Mouse (Mus musculus) thymus, adult 2 months (tissue): Measurements from ENCODE around the gene Gm30191.

Source experiments
- CTCF ChIP-seq: fragments of 200-500 bp; IDR thresholded peaks from 2 replicates; pipeline ENCODE4 v1.5.1; 2012; ENCODE audit warnings: mild to moderate bottlenecking, control low read depth, low read length, moderate library complexity, borderline replicate concordance; ENCODE audit not compliant: control insufficient read depth, poor library complexity, insufficient read depth; ENCODE audit errors: extremely low read depth
- POLR2A ChIP-seq: fragments of 200-500 bp; IDR thresholded peaks from 2 replicates; pipeline ENCODE4 v1.6.1; 2012; ENCODE audit warnings: mild to moderate bottlenecking, low read length, control low read depth, moderate library complexity; ENCODE audit not compliant: control insufficient read depth, poor library complexity, insufficient read depth; ENCODE audit errors: extremely low read depth

GRCm38 (mm10) chr4:134249651-134250050 lies 2.9 kb downstream of the Gm30191 start:
- TF ChIP-seq CTCF (peak; percentile 96), POLR2A (no peak)
